In genomic region chr1:88224029-88224776, GRCm38 (mm10) we compare ENCODE assay signal across 13 mouse cellular contexts. TPM values are rescaled to one million over a fixed set of nuclear protein-coding genes. Genes with fewer than 3 reads are reported as not detected.
DNase-seq lines count a peak whose midpoint lies in the region; ATAC-seq lines count a peak whose summit lies in the region.
"Had no signal": no experiment of that assay in that cellular context is flagged by ENCODE, and none has a peak within 500 bp of the region (broad histone marks: within the 10 kb centered on the region; RNA-seq: fewer than 3 reads in every experiment).

No protein-coding gene starts in this region.

- peaks cover 44% of the 10 kb centered on the region for H3K9me3 ChIP-seq in hindbrain, embryonic 13.5 days
- peaks cover 42% of the 10 kb centered on the region for H3K9me3 ChIP-seq in forebrain, embryonic 15.5 days
- H3K9me3 ChIP-seq: G1E had no signal

- no peak overlapping the region for H3K9ac ChIP-seq in hindbrain, embryonic 13.5 days
- no peak overlapping the region for H3K9ac ChIP-seq in forebrain, embryonic 15.5 days (replicated peaks)
- H3K9ac ChIP-seq: forebrain, embryonic 13.5 days had no signal

- peak; percentile 46 for DNase-seq in kidney, adult 9 months
- DNase-seq in kidney, adult 18-20 months, result no peak
- DNase-seq in adrenal gland, postnatal 10 days, result peak; percentile 74
- peak; percentile 4 for DNase-seq in gastrocnemius, postnatal 25 days
- DNase-seq in lung, postnatal 25 days (ENCODE audit: low spot score), result peak; percentile 74
- no peak for DNase-seq in B cell, adult 2 months

- no peak overlapping the region for H3K27ac ChIP-seq in hindbrain, embryonic 13.5 days
- no peak overlapping the region for H3K27ac ChIP-seq in forebrain, embryonic 15.5 days (replicated peaks)
- H3K27ac ChIP-seq: forebrain, embryonic 13.5 days; macrophage had no signal

- H3K27me3 ChIP-seq in hindbrain, embryonic 13.5 days, result no peaks in the 10 kb centered on the region
- H3K27me3 ChIP-seq in forebrain, embryonic 15.5 days, result no peaks in the 10 kb centered on the region
- H3K27me3 ChIP-seq: forebrain, embryonic 13.5 days had no signal

- no peaks in the 10 kb centered on the region for H3K36me3 ChIP-seq in hindbrain, embryonic 13.5 days
- H3K36me3 ChIP-seq in forebrain, embryonic 15.5 days, result no peaks in the 10 kb centered on the region
- H3K36me3 ChIP-seq: G1E had no signal

- no peak overlapping the region for H3K4me3 ChIP-seq in hindbrain, embryonic 13.5 days
- no peak overlapping the region for H3K4me3 ChIP-seq in forebrain, embryonic 15.5 days
- H3K4me3 ChIP-seq: forebrain, embryonic 13.5 days had no signal

- no peaks in the 10 kb centered on the region for H3K4me1 ChIP-seq in hindbrain, embryonic 13.5 days (replicated peaks)
- H3K4me1 ChIP-seq in forebrain, embryonic 15.5 days, result no peaks in the 10 kb centered on the region
- H3K4me1 ChIP-seq: forebrain, embryonic 13.5 days had no signal

- 66% methylated on average over 2 of the region's 2 CpGs for WGBS in hindbrain, embryonic 13.5 days
- 70% methylated on average over 2 of the region's 2 CpGs for WGBS in forebrain, embryonic 15.5 days

- ATAC-seq in hindbrain, embryonic 13.5 days (ENCODE audit: low FRiP score), result no peak
- ATAC-seq in forebrain, embryonic 15.5 days (replicated peaks), result no peak
- ATAC-seq: forebrain, embryonic 13.5 days had no signal

- no peak overlapping the region for H3K4me2 ChIP-seq in hindbrain, embryonic 13.5 days
- no peak overlapping the region for H3K4me2 ChIP-seq in forebrain, embryonic 15.5 days (replicated peaks)
- H3K4me2 ChIP-seq: forebrain, embryonic 13.5 days had no signal

RNA-seq across cellular contexts. Expression of gene Mroh2a, which starts 2.6 kb away (rescaled TPM):
- total RNA-seq in adrenal gland, postnatal 10 days (2021), result 1 to 10 TPM in 1 of 2 experiments, under 1 TPM in 1; 0.67 to 1.3 TPM
- total RNA-seq in gastrocnemius, postnatal 25 days (2021), result not detected
- 0.66 and 0.79 TPM in 2 replicates for polyA plus RNA-seq in hindbrain, embryonic 13.5 days (2015; fragmentation: Nextera tagmentation; extraction: Ambion mirVana)
- polyA plus RNA-seq in forebrain, embryonic 15.5 days (2015; fragmentation: Nextera tagmentation; extraction: Ambion mirVana), result 0.73 and 0.88 TPM in 2 replicates
- polyA plus RNA-seq: G1E had no signal

RNA-seq across cellular contexts. Expression of gene Ugt1a1, which starts 12.4 kb away (rescaled TPM):
- 100 to 1,000 TPM in 1 of 2 experiments, 10 to 100 TPM in 1; 40.3 to 102 TPM for total RNA-seq in adrenal gland, postnatal 10 days (2021)
- under 1 TPM in 1 of 2 experiments, not detected in 1; 0.13 TPM for total RNA-seq in gastrocnemius, postnatal 25 days (2021)
- not detected in 2 replicates for polyA plus RNA-seq in hindbrain, embryonic 13.5 days (2015; fragmentation: Nextera tagmentation; extraction: Ambion mirVana)
- polyA plus RNA-seq in forebrain, embryonic 15.5 days (2015; fragmentation: Nextera tagmentation; extraction: Ambion mirVana), result not detected in 2 replicates
- total RNA-seq: common myeloid progenitor, adult 5-6 weeks; heart, postnatal 10 days had no signal
- polyA plus RNA-seq: forebrain, embryonic 13.5 days; G1E; macrophage had no signal

RNA-seq across cellular contexts. Expression of gene Dnajb3, which starts 18.6 kb away (rescaled TPM):
- 1 to 10 TPM; 3.0 to 3.9 TPM for total RNA-seq in adrenal gland, postnatal 10 days (2021)
- under 1 TPM in 1 of 2 experiments, not detected in 1; 0.27 TPM for total RNA-seq in gastrocnemius, postnatal 25 days (2021)
- 15.6 and 15.8 TPM in 2 replicates for polyA plus RNA-seq in hindbrain, embryonic 13.5 days (2015; fragmentation: Nextera tagmentation; extraction: Ambion mirVana)
- polyA plus RNA-seq in forebrain, embryonic 15.5 days (2015; fragmentation: Nextera tagmentation; extraction: Ambion mirVana), result 13.7 TPM in 2 replicates
- polyA plus RNA-seq: G1E, macrophage had no signal

RNA-seq across cellular contexts. Expression of gene Ugt1a2, which starts 23.8 kb away (rescaled TPM):
- under 1 TPM; 0.18 to 0.61 TPM for total RNA-seq in adrenal gland, postnatal 10 days (2021)
- total RNA-seq in gastrocnemius, postnatal 25 days (2021), result under 1 TPM in 1 of 2 experiments, not detected in 1; 0.27 TPM
- not detected in 2 replicates for polyA plus RNA-seq in hindbrain, embryonic 13.5 days (2015; fragmentation: Nextera tagmentation; extraction: Ambion mirVana)
- not detected in 2 replicates for polyA plus RNA-seq in forebrain, embryonic 15.5 days (2015; fragmentation: Nextera tagmentation; extraction: Ambion mirVana)
- total RNA-seq: common myeloid progenitor, adult 5-6 weeks; heart, postnatal 10 days had no signal
- polyA plus RNA-seq: forebrain, embryonic 13.5 days; G1E had no signal

RNA-seq across cellular contexts. Expression of gene Hjurp, which starts 53.2 kb away (rescaled TPM):
- total RNA-seq in adrenal gland, postnatal 10 days (2021), result 10 to 100 TPM; 63.8 to 91.9 TPM
- 1 to 10 TPM; 7.8 to 8.7 TPM for total RNA-seq in gastrocnemius, postnatal 25 days (2021)
- polyA plus RNA-seq in hindbrain, embryonic 13.5 days (2015; fragmentation: Nextera tagmentation; extraction: Ambion mirVana), result 82.0 and 82.8 TPM in 2 replicates
- 115 and 118 TPM in 2 replicates for polyA plus RNA-seq in forebrain, embryonic 15.5 days (2015; fragmentation: Nextera tagmentation; extraction: Ambion mirVana)

Comparison
In these comparisons a context has a peak if more than half of its experiments do, and no peak if none do; other contexts are left out.
1. DNase-seq: peak in kidney, adult 9 months (single experiment), adrenal gland, postnatal 10 days (single experiment), gastrocnemius, postnatal 25 days (single experiment) and lung, postnatal 25 days (single experiment); none in kidney, adult 18-20 months (single experiment) and B cell, adult 2 months (0 of 2).
2. RNA of gene Ugt1a1, which starts 12.4 kb away (total RNA-seq): 40.3 to 102 TPM in adrenal gland, postnatal 10 days; 0.13 TPM in gastrocnemius, postnatal 25 days; every median in the first group is over 10 times any median in the second.